Mouse (Mus musculus) liver, embryonic 14.5 days (tissue): ENCODE measurements around the gene Kif12.

ENCODE experiments used
- CTCF ChIP-seq: IDR thresholded peaks from 2 replicates; pipeline ENCODE4 v1.5.1; 2016; ENCODE audit warnings: antibody characterized with exemption, low read depth, control low read depth
- EP300 ChIP-seq: IDR thresholded peaks from 2 replicates; pipeline ENCODE4 v1.6.1; 2016; ENCODE audit warnings: antibody characterized with exemption, low read depth

- TF ChIP-seq CTCF (no peak), EP300 (no peak)
These were observed 19.7 kb upstream of the Kif12 start for GRCm38 (mm10) chr4:63191641-63192040.
